Mouse (Mus musculus) neutrophil, adult 5-6 weeks (primary cell): ENCODE data around the gene Snap47. TPM values are rescaled to one million over a fixed set of nuclear protein-coding genes. Genes with fewer than 3 reads are reported as not detected.
"Not testable (repeated sequence)": the region's sequence is repeated elsewhere in the genome, so short reads cannot be mapped to it uniquely, and the experiment has no call there.

ENCODE experiments used
- ATAC-seq: fragments of 151-379, 151-347 bp; 2 replicates; pipeline ENCODE4 v1.8.0; 2017; ENCODE audit warnings: mild to moderate bottlenecking, moderate TSS enrichment; ENCODE audit not compliant: insufficient number of reproducible peaks, poor library complexity, low FRiP score, severe bottlenecking; ENCODE audit errors: extremely low read depth
- total RNA-seq: library from RNA; stranded (forward); fragments of 200-1000 nt; gene quantifications from 2 replicates; pipeline ENCODE4 v1.2.3, GENCODE M21; 2017

Snap47 gene
- total RNA-seq, 1 experiment from 2014 or later = 6.3 TPM

DNA sequence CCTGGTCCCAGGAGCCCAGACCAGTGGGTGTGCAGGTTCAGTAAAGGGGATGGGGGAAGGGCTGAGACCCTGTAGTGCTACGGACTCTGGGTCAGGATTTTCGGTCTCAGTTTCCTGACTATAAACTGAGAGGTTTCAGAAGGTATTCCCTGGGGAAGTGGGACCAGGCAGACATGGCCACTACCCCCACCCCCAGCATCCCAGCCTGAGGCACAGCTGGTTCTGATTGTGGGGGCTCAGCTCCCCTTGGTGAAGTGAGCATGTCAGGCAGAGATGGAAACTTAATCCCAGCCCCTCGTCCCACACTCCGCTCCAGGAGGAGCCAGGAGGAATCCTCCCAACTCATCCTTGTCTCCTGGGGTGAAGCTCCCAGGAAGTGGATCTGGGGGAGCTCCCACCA, 63.5 kb downstream of the Snap47 start:
- no peak for ATAC-seq

DNA sequence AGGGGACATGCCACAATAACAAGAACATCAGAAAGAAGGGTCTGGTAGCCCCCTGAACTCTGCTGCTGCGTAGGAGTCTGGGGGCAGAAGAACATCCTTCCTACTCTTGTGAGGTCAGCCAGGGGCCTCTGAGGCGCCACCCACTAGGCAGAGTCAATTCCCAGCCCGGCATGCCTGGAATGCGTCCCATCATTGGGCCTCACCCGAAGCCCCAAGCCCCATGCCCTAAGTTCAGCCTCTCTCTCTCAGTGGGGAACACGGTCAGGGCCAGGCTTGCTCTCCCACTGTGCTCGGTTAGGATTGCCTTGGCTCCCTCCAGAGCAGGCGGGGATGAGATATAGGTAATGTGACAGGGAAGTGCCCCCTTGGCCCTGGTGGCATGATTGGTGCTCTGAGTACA, 65.9 kb downstream of the Snap47 start:
- ATAC-seq = no peak

DNA sequence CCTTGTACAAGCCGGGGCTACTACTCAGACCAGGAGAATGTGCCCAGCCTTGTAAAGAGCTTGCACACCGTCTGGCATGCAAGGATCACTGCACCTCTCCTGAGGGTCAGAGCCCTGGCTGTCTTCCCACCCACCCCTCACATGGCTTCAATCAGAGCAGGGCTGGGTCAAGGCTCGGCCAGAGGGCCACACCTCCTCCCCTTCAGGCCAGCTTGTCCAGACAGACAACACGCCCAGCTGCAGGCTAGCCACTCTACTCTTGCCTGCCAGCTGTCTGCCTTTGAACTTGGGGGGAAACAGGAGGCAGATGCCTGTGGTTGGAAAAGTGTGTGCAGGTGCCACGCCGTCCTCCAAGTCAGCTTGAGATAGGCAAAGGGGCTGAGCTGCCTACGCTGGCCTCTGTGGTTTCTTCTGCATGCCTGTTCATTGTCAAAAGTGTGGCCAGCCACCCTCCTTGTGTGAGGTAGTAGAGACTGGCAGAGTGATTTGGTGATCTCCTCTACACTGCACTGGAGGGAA, 66.5 kb downstream of the Snap47 start:
- no peak for ATAC-seq

DNA sequence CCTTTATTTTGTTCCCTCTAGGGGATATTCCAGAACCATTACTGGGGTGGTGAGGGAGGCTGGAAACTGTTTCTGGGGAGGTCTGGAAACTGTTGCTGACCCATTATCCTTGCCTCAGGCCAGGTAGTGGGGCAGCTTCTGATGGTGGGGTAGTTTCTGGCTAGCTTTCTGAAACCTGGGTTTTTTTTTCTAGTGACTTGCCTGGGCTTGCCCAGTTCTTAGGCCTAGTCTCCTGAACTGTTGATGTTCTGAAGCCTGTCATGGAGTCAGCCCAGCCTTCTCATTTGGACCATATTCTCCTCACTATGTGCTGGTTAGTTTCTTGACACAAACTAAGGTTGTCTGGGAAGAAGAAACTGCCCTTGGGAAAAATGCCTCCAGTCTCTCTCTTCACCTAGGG, 71.4 kb downstream of the Snap47 start:
- no peak for ATAC-seq

DNA sequence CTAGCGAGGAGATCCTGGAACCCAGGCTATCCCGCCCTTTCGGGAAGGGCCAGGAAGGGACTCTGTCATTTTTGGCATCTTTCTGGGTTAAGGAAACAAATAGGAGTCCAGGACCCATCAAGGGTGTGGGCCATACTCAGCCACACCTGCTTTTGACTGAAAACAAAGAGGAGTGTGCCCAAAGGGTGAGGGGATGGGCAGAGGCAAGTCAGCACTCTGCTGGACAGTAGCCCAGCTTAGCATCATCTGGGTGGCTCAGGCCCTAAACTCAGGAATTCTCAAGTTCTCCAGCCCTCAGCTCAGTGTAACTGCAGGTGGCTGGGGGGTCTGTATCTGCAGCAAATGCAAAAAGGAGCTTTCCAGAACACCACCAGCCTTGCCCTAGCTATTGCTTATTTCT, 73.0 kb downstream of the Snap47 start:
- ATAC-seq = no peak

DNA sequence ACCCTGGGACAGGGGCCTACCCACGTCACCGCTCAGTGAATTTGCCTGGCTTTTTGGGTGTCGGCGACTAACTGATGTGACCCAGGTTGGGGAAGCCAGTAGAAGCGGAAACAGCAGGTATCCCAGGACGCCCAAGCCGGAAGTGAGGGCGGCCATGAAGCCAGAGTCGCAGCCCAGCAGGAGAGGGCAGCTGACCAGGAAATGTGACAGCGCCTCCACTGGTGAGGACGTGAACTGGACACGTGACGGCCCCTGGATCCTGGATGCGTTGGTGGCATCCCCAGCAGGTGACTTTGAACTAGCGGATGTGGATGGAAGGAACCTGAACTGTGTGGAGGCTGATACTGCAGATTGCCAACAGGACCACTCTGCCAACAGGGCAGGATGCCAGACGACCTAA, 75.5 kb downstream of the Snap47 start, which contains the start of gene Prss38:
Prss38 (minus strand) TSS at position 183 of the 400 bp plus-strand sequence.
- ATAC-seq = 0 out of 2 replicates have a peak, but pooled peaks have one; percentile 6

DNA sequence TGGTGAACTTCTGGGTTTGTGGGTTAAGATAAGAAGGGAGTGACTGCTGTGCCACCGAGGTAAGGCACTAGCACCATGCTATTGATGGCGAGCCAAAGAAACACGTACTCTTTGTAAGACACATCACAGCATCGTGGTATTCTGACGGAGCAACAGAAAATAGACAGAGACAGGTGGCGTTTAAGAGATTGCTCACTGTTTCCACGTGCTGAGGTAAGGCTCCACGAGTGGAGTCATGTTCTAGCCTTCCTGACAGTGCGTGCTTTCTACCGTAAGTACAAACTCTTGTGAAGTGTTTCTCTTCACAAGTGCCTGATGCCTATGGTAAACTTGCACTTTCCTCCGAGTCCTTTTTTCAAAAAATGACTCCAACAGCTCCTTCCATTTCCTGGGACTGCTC, 81.1 kb downstream of the Snap47 start:
- no peak for ATAC-seq

DNA sequence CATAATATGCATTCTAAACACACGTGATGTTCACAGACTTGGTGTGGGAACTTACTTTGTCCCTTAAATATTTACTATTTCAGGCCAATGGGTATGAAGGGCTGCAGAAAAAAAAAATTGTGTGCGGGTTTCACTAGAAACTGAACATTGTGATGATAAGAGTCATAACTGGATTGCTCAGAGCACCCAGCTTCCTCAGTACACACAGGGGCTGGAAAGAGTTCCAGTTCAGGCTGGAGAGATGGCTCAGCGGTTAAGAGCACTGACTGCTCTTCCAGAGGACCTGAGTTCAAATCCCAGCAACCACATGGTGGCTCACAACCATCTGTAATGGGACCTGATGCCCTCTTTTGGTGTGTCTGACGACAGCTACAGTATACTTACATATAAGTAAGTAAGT, 83.0 kb downstream of the Snap47 start:
- not testable (repeated sequence) for ATAC-seq

DNA sequence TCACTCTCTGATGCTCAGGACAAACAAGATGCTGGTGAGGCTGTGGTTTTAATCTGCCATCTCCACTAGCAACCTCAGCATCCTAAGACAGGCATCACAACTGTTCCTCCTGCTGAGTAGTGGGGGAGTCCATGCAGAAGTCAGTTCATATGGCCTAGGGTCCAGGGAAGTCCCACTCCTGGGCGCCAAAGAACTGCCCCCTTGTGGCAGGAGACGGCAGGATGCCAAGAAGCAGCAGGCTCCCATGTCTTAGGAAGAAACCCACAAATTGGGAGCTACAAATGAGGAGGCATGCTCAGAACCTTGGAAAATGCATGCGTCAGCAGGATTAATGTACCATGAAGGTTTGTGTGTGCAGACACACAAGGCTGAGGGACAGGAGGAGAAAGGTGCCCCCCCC, 84.4 kb downstream of the Snap47 start:
- no peak for ATAC-seq

DNA sequence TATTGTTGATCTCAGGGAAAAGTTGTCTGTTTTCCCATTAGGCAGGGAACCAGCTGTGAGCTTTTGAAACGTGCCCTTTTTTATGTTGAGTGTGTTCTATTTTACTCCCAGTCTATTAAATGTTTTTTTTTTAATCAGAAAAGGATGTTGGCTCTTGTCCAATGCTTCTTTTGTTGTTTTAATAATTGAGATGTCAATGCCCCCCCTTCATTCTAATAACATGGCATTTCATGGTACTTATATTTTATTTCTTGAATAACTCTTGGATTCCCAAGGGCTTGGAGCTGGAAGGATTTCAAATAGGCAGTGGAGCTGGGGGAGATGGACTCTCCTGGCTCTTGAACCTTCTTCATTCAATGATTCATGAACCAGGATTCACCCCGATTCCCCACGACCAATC, 85.0 kb downstream of the Snap47 start:
- ATAC-seq = no peak

DNA sequence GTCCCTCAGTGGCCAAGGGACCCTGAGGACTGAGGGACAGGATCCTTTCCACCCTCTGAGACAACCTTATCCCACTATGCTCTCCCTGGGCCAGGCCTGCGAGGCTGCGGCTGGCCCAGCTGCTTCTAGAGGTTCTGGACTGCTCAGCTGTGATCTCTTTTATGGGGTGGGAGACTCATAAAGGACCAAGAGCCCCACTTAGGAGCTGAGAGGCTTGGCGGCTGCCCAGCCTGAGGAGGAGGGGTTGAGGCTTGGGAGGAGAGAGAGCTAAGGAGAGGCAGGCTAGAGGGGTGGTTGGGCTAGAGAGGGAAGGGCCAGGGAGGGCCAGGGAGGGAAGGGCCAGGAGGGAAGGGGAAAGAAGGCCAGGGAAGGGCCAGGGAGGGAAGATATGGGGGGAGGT, 86.6 kb downstream of the Snap47 start:
- ATAC-seq = no peak

DNA sequence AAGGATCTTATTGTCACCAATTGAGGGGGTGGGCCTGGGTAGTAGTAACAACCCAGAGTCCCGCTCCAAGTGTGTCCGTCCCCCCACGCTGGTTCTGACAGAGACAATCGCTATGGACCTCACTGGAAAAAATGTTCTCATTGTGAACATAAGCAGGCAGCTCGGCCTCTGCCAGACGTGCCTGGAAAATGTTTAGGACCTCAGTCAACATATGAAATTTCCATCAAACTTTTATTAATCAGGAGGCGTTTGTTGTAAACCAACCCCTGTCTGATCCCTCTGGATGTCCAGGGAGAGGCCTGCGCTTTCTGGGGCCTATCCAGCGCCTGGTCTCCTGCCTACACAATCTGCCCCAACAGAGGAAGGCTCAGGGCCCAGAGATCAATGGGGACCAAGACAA, 87.0 kb downstream of the Snap47 start:
- ATAC-seq = no peak

DNA sequence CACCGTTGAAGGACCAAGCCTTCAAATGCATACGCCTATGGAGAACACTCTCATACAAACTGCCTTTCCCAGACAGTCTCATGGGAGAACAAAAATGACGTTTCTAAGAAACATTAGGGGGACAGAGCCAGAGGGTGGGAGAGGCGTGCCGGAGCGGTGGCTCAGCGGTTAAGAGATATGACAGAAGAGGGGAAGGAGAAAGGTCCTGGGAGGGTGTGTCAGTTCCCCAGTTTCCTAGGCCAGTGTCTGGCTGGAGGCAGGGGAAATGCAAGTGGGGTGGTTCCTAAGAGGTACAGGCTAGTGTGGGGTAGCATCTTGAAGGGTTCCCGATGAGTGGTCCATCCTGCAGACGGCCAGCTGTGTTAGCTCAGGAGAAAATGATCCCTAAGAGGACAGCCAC, 89.7 kb downstream of the Snap47 start:
- no peak for ATAC-seq

Other genes starting within 250 kb of the Snap47 start
- 16.1 and 17.1 TPM in 2 replicates for gene Mrpl55, start 248.7 kb downstream of the Snap47 start, total RNA-seq
- gene 2310033P09Rik, start 242.9 kb downstream of the Snap47 start, total RNA-seq = 12.0 and 14.5 TPM in 2 replicates
- gene Arf1, start 222.9 kb downstream of the Snap47 start, total RNA-seq = 210 and 259 TPM in 2 replicates
- gene Wnt3a, start 160.4 kb downstream of the Snap47 start, total RNA-seq = not detected in 2 replicates
- not detected in 2 replicates for gene Wnt9a, start 144.3 kb downstream of the Snap47 start, total RNA-seq
- gene Prss38, start 75.5 kb downstream of the Snap47 start, total RNA-seq = not detected in 2 replicates
- gene Jmjd4, start 1.1 kb downstream of the Snap47 start, total RNA-seq = 10.4 and 11.2 TPM in 2 replicates
- gene Zfp867, start 21.3 kb upstream of the Snap47 start, total RNA-seq = 2.7 and 4.4 TPM in 2 replicates
- gene Zkscan17, start 75.6 kb upstream of the Snap47 start, total RNA-seq = 9.2 and 14.0 TPM in 2 replicates
- gene Nlrp3, start 90.4 kb upstream of the Snap47 start, total RNA-seq = 146 and 152 TPM in 2 replicates
- gene Olfr222, start 125.0 kb upstream of the Snap47 start, total RNA-seq = not detected in 2 replicates
- not detected in 2 replicates for gene Olfr223, start 142.1 kb upstream of the Snap47 start, total RNA-seq
- gene Mprip, start 210.1 kb upstream of the Snap47 start, total RNA-seq = 71.6 and 72.9 TPM in 2 replicates